ENCODE assay signal across 8 mouse cellular contexts in genomic region chr15:84854921-84855901, GRCm38 (mm10). TPM values are rescaled to one million over a fixed set of nuclear protein-coding genes. Genes with fewer than 3 reads are reported as not detected.
DNase-seq lines count a peak whose midpoint lies in the region; ATAC-seq and TF ChIP-seq lines count a peak whose summit lies in the region.

No protein-coding gene starts in this region.

- peak overlapping the region; percentile 80 for H3K9ac ChIP-seq in forebrain, embryonic 11.5 days (ENCODE audit: low read length)
- peak overlapping the region; percentile 86 for H3K9ac ChIP-seq in hindbrain, embryonic 12.5 days

- no peak for TF ChIP-seq CTCF in left cerebral cortex, adult 2 months (IDR thresholded peaks at IDR 0.05)

- peak overlapping the region; percentile 97 for H3K27ac ChIP-seq in forebrain, embryonic 11.5 days (ENCODE audit: low read depth, low read length)
- H3K27ac ChIP-seq in hindbrain, embryonic 12.5 days: peak overlapping the region; percentile 91
- H3K27ac ChIP-seq in left cerebral cortex, adult 2 months: peak overlapping the region; percentile 76

- peak; percentile 17 for DNase-seq in c-Kit-positive CD71-positive TER-119-negative erythroid progenitor cells, embryonic 14.5 days (ENCODE audit: low read depth)
- DNase-seq in forebrain, embryonic 11.5 days (ENCODE audit: low spot score): peak; percentile 86
- peak; percentile 30 to 62 for DNase-seq in left cerebral cortex, adult 2 months (ENCODE audit: extremely low spot score in 1 of 2, low spot score in 2 of 2)
- DNase-seq in right cerebral cortex, adult 2 months (ENCODE audit: low spot score in 2 of 2): peak; percentile 46 to 57

- H3K4me2 ChIP-seq in forebrain, embryonic 11.5 days (ENCODE audit: low read depth, low read length, severe bottlenecking): peak overlapping the region; percentile 78
- H3K4me2 ChIP-seq in hindbrain, embryonic 12.5 days (replicated peaks): peak overlapping the region; percentile 79

- ATAC-seq in erythroblast, adult 5-6 weeks (replicated peaks; ENCODE audit: low FRiP score, poor library complexity, severe bottlenecking): no peak
- ATAC-seq in forebrain, embryonic 11.5 days (replicated peaks; ENCODE audit: low FRiP score): peak; percentile 32
- ATAC-seq in hindbrain, embryonic 12.5 days (ENCODE audit: low FRiP score): peak; percentile 44
- 0 out of 2 replicates have a peak, but pooled peaks have one; percentile 15 for ATAC-seq in megakaryocyte progenitor cell, adult 5-6 weeks (replicated peaks; ENCODE audit: poor library complexity)

- H3K9me3 ChIP-seq in erythroblast, embryonic 14.5 days (ENCODE audit: control insufficient read depth, low read length): no peaks in the 10 kb centered on the region; the same call in 1 of the 2 replicates
- no peaks in the 10 kb centered on the region for H3K9me3 ChIP-seq in forebrain, embryonic 11.5 days (ENCODE audit: control insufficient read depth, low read length)
- no peaks in the 10 kb centered on the region for H3K9me3 ChIP-seq in hindbrain, embryonic 12.5 days (replicated peaks)

- peaks cover 16% of the 10 kb centered on the region for H3K4me1 ChIP-seq in erythroblast, embryonic 14.5 days (ENCODE audit: control insufficient read depth)
- H3K4me1 ChIP-seq in forebrain, embryonic 11.5 days (replicated peaks; ENCODE audit: control insufficient read depth, insufficient read depth, low read length): peaks cover 17% of the 10 kb centered on the region
- H3K4me1 ChIP-seq in hindbrain, embryonic 12.5 days: peaks cover 37% of the 10 kb centered on the region

- peaks cover 81% of the 10 kb centered on the region for H3K27me3 ChIP-seq in erythroblast, embryonic 14.5 days (ENCODE audit: control insufficient read depth)
- H3K27me3 ChIP-seq in forebrain, embryonic 11.5 days (ENCODE audit: control insufficient read depth, insufficient read depth, low read length): no peaks in the 10 kb centered on the region
- H3K27me3 ChIP-seq in hindbrain, embryonic 12.5 days: no peaks in the 10 kb centered on the region

- H3K4me3 ChIP-seq in erythroblast, embryonic 14.5 days (replicated peaks): peak overlapping the region; percentile 56
- peak overlapping the region; percentile 63 for H3K4me3 ChIP-seq in forebrain, embryonic 11.5 days (ENCODE audit: low read depth, low read length)
- peak overlapping the region; percentile 60 for H3K4me3 ChIP-seq in hindbrain, embryonic 12.5 days
- H3K4me3 ChIP-seq in left cerebral cortex, adult 2 months: peak overlapping the region; percentile 74

- under 1% methylated on average over 88 of the region's 88 CpGs for WGBS in forebrain, embryonic 11.5 days
- WGBS in hindbrain, embryonic 12.5 days: under 1% methylated on average over 85 of the region's 88 CpGs

- no peaks in the 10 kb centered on the region for H3K36me3 ChIP-seq in erythroblast, embryonic 14.5 days (ENCODE audit: control insufficient read depth)
- H3K36me3 ChIP-seq in forebrain, embryonic 11.5 days (ENCODE audit: control insufficient read depth, insufficient read depth, low read length): no peaks in the 10 kb centered on the region
- H3K36me3 ChIP-seq in hindbrain, embryonic 12.5 days: no peaks in the 10 kb centered on the region

- intact Hi-C loops in left cerebral cortex, adult 2 months (cut with DNase I): loop anchor here (5.0 to 10.0 kb wide), 2 partner anchors 53 to 140 kb away; no protein-coding TSS in a partner anchor

RNA-seq across cellular contexts. Expression of gene Phf21b, which starts 0.6 kb away (rescaled TPM):
- polyA plus RNA-seq in erythroblast, embryonic 14.5 days (2012): 0.01 and 0.04 TPM in 2 replicates
- total RNA-seq in erythroblast, adult 5-6 weeks (2015; ENCODE audit: low replicate concordance): not detected in 2 replicates
- total RNA-seq in erythroblast, adult 5-6 weeks (2017; ENCODE audit: low replicate concordance): not detected in 2 replicates
- 26.6 and 32.2 TPM in 2 replicates for polyA plus RNA-seq in forebrain, embryonic 11.5 days (2014; fragmentation: Nextera tagmentation; extraction: Ambion mirVana)
- polyA plus RNA-seq in hindbrain, embryonic 12.5 days (2016; fragmentation: Nextera tagmentation; extraction: Ambion mirVana): 16.5 and 18.0 TPM in 2 replicates
- total RNA-seq in left cerebral cortex, adult 2 months (2021): 10 to 100 TPM; 18.8 to 31.9 TPM
- 0.20 and 0.32 TPM in 2 replicates for total RNA-seq in megakaryocyte progenitor cell, adult 5-6 weeks (2015)
- 0.08 and 0.10 TPM in 2 replicates for total RNA-seq in megakaryocyte progenitor cell, adult 5-6 weeks (2017)

Comparison
In these comparisons a context has a peak if more than half of its experiments do, and no peak if none do; other contexts are left out.
1. DNase-seq: peak in every context shown above with its lines; median percentile 86 in forebrain, embryonic 11.5 days; 52 in right cerebral cortex, adult 2 months; 46 in left cerebral cortex, adult 2 months; 17 in c-Kit-positive CD71-positive TER-119-negative erythroid progenitor cells, embryonic 14.5 days.
2. RNA of gene Phf21b, which starts 0.6 kb away (total RNA-seq): 18.8 to 31.9 TPM in left cerebral cortex, adult 2 months; 0.08 to 0.32 TPM in megakaryocyte progenitor cell, adult 5-6 weeks and not detected in erythroblast, adult 5-6 weeks; every median in the first group is over 10 times any median in the second.
3. Peak in every context shown above with its lines, with median percentiles within 50 percentile points of each other: H3K4me3 ChIP-seq and H3K27ac ChIP-seq.